Mouse (Mus musculus) lung, postnatal 36 days (tissue): ENCODE data around the gene Mad1l1.
A peak's percentile ranks its signal among the peaks of the same experiment; 100 is the strongest.

Experiments used
- DNase-seq: peaks from one replicate; pipeline ENCODE4 v3.0.0; 2022; ENCODE audit warnings: mixed read lengths

Mad1l1 gene

DNA sequence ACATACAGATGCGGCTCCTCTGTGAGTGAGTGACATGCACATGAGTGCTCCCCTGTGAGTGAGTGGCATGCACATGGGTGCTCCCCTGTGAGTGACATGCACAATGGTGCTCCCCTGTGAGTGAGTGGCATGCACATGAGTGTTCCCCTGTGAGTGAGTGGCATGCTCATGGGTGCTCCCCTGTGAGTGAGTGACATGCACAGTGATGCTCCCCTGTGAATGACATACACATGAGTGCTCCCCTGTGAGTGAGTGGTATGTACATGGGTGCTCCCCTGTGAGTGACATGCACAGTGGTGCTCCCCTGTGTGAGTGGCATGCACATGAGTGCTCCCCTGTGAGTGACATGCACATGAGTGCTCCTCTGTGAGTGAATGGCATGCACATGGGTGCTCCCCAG, 339.4 kb downstream of the Mad1l1 start:
- no peak for DNase-seq

DNA sequence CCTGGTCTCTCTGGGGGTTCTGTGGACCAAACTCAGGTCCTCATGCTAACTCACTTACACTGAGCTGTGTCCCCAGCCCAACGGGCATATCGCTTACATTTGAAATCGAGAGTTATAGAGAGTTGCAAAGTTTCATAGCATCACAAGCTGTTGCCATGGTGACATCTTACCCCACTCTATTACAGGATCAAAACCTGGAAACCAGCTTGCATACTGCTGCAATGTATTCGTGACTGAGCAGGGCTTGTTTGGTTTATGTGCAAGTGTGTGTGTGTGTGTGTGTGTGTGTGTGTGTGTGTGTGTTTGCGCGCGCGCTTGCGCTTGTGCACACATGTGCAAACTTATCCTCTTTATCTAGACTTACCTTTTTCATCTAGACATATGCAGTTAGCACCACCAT, 342.0 kb downstream of the Mad1l1 start:
- DNase-seq, result no peak

DNA sequence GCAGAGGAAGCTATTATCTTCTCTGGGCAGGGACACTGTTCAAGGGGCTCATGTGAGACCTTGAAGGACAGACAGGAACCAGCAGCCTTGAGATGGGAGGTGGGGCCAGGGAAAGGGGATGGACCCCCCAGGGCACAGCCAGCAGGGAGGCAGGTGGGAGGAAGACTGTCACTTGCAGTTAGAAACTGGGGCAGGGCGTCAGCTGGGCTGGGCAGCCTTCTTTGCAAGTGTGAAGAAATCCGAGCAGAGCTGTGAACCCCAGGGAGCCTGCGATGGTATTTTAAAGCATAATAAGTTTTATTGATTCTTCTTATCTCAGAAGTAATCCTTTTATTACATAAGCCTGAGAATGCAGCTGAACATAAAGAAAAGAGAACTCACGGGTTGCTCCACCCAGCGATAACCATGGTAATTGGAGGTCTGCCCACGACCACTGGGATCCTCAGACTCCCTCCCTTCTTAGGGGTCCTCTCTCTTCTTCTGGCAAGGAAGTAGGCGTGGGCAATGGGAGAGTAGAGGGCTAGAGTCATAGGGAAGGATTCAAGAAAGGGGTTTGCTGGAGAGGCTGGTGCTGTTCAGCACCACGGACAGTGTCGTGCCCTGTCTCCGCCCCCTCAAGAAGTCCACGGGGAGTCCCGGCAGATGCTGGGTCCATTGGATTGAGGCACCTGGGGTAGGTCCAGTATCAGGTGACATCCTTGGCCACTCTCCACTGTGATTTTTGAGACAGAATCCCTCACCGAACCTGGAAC, 342.7 kb downstream of the Mad1l1 start:
- peak; percentile 19 for DNase-seq

DNA sequence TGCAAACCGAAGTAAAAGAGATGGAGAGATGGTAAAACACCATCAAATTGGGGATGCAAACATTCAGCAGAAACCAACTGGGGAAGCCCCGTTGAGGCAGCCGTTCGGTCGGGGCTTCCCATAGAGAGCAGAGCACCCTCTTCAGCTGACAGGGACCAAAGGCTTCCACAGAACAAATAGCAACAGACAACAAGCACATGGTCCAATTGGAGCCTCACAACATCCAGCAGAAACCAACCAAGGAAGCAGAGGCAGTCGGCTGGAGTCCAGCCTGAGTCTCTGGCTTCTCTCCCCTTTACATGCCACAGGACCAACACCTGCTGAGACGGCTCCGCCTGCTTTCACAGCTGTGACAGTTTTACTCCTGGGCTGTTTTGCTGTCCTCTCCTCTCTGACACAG, 343.9 kb downstream of the Mad1l1 start:
- no peak for DNase-seq

DNA sequence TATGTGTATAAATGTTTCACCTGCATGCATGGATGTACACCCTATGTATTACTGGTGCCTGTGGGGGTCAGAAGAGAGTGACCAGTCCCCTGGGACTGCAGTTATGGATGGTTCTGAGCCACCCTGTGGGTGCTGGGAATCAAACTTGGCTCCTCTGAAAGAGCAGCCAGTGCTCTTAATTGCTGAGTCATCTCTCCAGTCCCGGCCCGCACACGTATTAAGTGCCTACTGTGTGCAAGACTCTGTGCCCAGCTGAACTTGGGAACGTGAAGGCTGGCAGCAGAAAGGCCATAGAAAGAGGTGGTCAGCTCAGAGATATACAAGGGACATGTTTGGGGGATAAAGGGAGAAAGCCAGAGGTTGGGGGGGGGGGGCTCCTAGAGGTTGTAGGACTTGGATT, 344.8 kb downstream of the Mad1l1 start:
- DNase-seq, result no peak

DNA sequence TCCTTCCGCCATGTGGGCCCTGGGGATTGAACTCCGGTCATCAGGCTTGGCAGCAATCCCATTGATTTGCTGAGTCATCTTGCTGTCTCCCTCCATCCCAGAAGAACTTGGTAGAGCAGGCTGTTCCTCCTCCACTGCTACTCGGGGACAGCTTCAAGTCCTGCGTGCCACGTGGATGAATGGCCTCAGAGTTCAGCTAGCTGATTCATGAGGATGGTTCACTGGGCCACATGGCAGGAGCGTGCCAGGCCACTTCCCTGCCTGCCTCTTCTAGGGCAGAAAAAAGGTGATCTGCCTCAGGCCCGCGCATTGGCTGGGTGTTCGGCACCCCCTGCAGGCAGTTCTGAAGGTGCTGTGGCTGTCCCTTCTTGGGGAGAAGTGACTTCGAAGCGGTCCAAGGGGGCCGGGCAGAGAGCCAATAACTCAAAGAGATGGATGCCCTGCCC, 351.1 kb downstream of the Mad1l1 start:
- peak; percentile 23 for DNase-seq

DNA sequence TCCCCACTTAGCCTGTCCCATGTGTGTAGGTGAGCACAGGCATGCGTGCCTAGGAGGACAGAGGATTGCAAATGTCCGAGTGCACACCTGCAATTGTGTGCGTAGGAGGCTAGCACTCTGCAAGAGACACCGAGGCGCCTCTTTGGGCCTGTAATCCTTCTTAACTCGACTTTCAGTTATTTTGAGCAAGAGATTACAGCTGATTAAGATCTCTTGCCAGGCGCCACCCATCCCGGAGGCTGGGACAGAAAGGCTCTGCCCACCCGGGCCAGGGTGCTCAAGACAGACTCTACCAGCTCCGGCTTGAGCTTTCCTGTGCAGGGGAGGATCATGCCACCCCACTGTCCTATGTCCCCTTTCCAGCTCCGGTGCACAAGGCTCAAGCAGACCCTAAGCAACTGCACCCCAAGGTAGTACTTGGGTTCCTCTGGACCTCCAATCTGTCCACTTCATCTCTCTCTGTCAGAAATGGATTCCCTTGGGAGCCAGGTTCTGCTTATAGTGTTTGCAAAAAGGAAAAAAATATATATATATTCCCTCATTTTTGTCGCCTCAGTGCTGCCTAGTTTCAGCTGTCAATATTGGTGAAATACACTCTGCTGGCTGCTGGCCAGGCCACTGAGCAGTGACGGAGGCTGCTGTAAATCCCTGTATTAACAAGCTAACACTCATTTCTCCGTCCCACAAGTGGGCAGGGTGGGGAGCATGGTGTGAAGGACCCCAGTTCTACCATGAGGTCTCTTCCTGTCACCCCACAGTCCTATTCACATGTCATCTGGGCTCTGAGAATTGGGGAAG, 352.0 kb downstream of the Mad1l1 start:
- no peak for DNase-seq

DNA sequence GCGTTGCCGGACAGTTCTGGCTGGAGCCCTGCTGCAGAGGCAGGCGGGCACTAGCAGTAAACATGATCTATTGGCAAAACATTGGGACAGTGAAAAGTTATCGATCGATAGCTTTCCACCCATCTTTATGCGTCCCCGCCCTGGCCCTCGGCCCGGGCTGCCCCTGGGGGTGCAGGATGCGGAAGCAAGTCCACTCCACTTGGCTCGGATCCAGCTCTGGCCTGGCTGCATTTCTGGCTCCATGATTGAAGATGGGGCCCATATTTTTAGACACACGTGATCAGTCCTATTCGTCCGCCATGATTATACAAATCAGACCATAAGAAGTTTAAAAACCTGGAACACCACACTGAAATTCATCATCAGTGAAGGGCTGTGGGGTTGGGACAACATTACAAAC, 355.8 kb downstream of the Mad1l1 start:
- no peak for DNase-seq

DNA sequence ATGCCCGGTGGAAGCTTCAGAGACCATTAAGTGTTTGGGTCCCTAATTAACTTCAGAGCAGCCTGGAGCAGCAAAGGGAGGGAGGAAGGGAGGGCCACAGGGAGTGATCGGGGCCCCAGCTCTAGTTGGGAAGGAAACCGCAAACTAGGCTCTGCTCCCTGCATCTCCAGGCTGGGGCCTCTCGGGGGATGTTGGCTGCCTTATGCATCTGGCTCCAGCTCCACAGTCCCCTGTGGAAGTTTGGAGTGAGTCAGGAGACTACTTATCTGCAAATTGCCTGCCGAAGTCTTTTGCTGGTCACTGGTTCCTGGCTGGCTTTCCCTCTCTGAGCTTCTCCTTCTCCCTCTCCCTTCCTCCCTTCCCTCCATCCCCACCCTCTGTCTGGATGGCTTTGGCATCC, 357.0 kb downstream of the Mad1l1 start:
- DNase-seq, result no peak

DNA sequence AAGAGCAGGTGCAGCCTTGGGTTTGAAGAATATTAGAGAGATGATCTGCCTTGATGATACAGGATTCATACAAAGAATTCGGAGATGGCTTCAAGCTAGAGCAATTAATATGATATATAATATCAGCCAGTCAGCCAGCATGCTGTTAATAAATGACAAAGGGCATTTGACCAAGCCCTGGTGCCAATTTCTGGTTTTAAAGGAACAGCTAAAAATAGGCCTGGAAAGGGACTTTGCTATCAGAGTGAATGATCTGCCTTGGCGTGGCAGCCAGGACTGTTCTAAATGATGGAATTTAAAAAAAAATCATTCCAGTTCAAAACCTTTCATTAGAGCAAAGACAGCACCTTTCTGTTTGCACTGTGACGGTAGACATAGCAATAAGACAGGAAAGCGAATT, 361.6 kb downstream of the Mad1l1 start:
- DNase-seq, result no peak
